Mouse (Mus musculus): ENCODE results near the gene Uqcc2. TPM values are rescaled to one million over a fixed set of nuclear protein-coding genes. Genes with fewer than 3 reads are reported as not detected.

The Uqcc2 gene
- polyA plus RNA-seq, 1 experiment from 2014 or later, result 353 TPM

GRCm38 (mm10) chr17:27125669-27126202 lies 8.0 kb downstream of the Uqcc2 start:
- H3K4me2 ChIP-seq (ENCODE audit: low read length), result no peak overlapping the region
- whole genome bisulfite sequencing, result 82% methylated on average over 11 of the region's 11 CpGs
- H3K27me3 ChIP-seq (ENCODE audit: control insufficient read depth, insufficient read depth, low read length), result no peaks in the 10 kb centered on the region
- peak overlapping the region; percentile 16; the same call in 1 of the 2 replicates for H3K9ac ChIP-seq (replicated peaks; ENCODE audit: low read length)
- no peak overlapping the region for H3K4me3 ChIP-seq (replicated peaks; ENCODE audit: low read depth, low read length)
- H3K27ac ChIP-seq (replicated peaks; ENCODE audit: low read depth, low read length), result peak overlapping the region; percentile 66; the same call in 1 of the 2 replicates
- no peak for DNase-seq
- ATAC-seq (ENCODE audit: low FRiP score, low TSS enrichment), result no peak
- H3K4me1 ChIP-seq (ENCODE audit: control insufficient read depth, insufficient read depth, low read length), result peaks cover 48% of the 10 kb centered on the region
- H3K36me3 ChIP-seq (ENCODE audit: control insufficient read depth, insufficient read depth, low read length), result peaks cover 35% of the 10 kb centered on the region
- H3K9me3 ChIP-seq (ENCODE audit: control insufficient read depth, low read length), result no peaks in the 10 kb centered on the region

- peak; percentile 72 for DNase-seq
- H3K27ac ChIP-seq (replicated peaks; ENCODE audit: low read depth, low read length), result peak overlapping the region; percentile 66; the same call in 1 of the 2 replicates
These were observed 8.5 kb downstream of the Uqcc2 start for GRCm38 (mm10) chr17:27125185-27125584.

GRCm38 (mm10) chr17:27123813-27124375 lies 9.8 kb downstream of the Uqcc2 start:
- WGBS, result 83% methylated on average over 7 of the region's 7 CpGs
- Histone ChIP-seq H3K4me2 (ENCODE audit: low read length) (no peak overlapping the region), H3K27me3 (ENCODE audit: control insufficient read depth, insufficient read depth, low read length) (no peaks in the 10 kb centered on the region), H3K4me1 (ENCODE audit: control insufficient read depth, insufficient read depth, low read length) (peaks cover 38% of the 10 kb centered on the region; the same call in 1 of the 2 replicates), H3K27ac (replicated peaks; ENCODE audit: low read depth, low read length) (no peak overlapping the region), H3K36me3 (ENCODE audit: control insufficient read depth, insufficient read depth, low read length) (peaks cover 35% of the 10 kb centered on the region), H3K4me3 (replicated peaks; ENCODE audit: low read depth, low read length) (no peak overlapping the region), H3K9me3 (ENCODE audit: control insufficient read depth, low read length) (no peaks in the 10 kb centered on the region), H3K9ac (replicated peaks; ENCODE audit: low read length) (no peak overlapping the region)
- DNase-seq, result no peak
- ATAC-seq (ENCODE audit: low FRiP score, low TSS enrichment), result no peak

More at GRCm38 (mm10) chr17:27125185-27125584, 8.5 kb downstream of the Uqcc2 start:
- H3K9me3 ChIP-seq (ENCODE audit: control insufficient read depth, low read length), result no peaks in the 10 kb centered on the region
- H3K4me3 ChIP-seq (replicated peaks; ENCODE audit: low read depth, low read length), result no peak overlapping the region
- no peak overlapping the region for H3K4me2 ChIP-seq (ENCODE audit: low read length)
- H3K36me3 ChIP-seq (ENCODE audit: control insufficient read depth, insufficient read depth, low read length), result peaks cover 35% of the 10 kb centered on the region
- H3K4me1 ChIP-seq (ENCODE audit: control insufficient read depth, insufficient read depth, low read length), result peaks cover 48% of the 10 kb centered on the region
- 26% methylated on average over 12 of the region's 12 CpGs for WGBS
- no peaks in the 10 kb centered on the region for H3K27me3 ChIP-seq (ENCODE audit: control insufficient read depth, insufficient read depth, low read length)
- ATAC-seq (ENCODE audit: low FRiP score, low TSS enrichment), result no peak
- H3K9ac ChIP-seq (replicated peaks; ENCODE audit: low read length), result no peak overlapping the region

- Histone ChIP-seq H3K9me3 (ENCODE audit: control insufficient read depth, low read length) (no peaks in the 10 kb centered on the region), H3K4me2 (ENCODE audit: low read length) (no peak overlapping the region), H3K27ac (replicated peaks; ENCODE audit: low read depth, low read length) (no peak overlapping the region), H3K9ac (replicated peaks; ENCODE audit: low read length) (no peak overlapping the region), H3K4me1 (ENCODE audit: control insufficient read depth, insufficient read depth, low read length) (peaks cover 33% of the 10 kb centered on the region; the same call in 1 of the 2 replicates), H3K4me3 (replicated peaks; ENCODE audit: low read depth, low read length) (no peak overlapping the region), H3K27me3 (ENCODE audit: control insufficient read depth, insufficient read depth, low read length) (no peaks in the 10 kb centered on the region), H3K36me3 (ENCODE audit: control insufficient read depth, insufficient read depth, low read length) (peaks cover 35% of the 10 kb centered on the region)
- DNase-seq, result no peak
- no peak for ATAC-seq (ENCODE audit: low FRiP score, low TSS enrichment)
- 87% methylated on average over 2 of the region's 2 CpGs for WGBS
These were observed 10.6 kb downstream of the Uqcc2 start for GRCm38 (mm10) chr17:27123103-27123502.

- no peak for ATAC-seq (ENCODE audit: low FRiP score, low TSS enrichment)
- WGBS, result 87% methylated on average over 11 of the region's 11 CpGs
- peaks cover 30% of the 10 kb centered on the region; the same call in 1 of the 2 replicates for H3K4me1 ChIP-seq (ENCODE audit: control insufficient read depth, insufficient read depth, low read length)
These were observed 11.0 kb downstream of the Uqcc2 start for GRCm38 (mm10) chr17:27122701-27123100.

GRCm38 (mm10) chr17:27121781-27122180 lies 11.9 kb downstream of the Uqcc2 start:
- H3K27me3 ChIP-seq (ENCODE audit: control insufficient read depth, insufficient read depth, low read length), result no peaks in the 10 kb centered on the region
- ATAC-seq (ENCODE audit: low FRiP score, low TSS enrichment) (no peak), DNase-seq (no peak)
- H3K4me1 ChIP-seq (ENCODE audit: control insufficient read depth, insufficient read depth, low read length), result peaks cover 25% of the 10 kb centered on the region; the same call in 1 of the 2 replicates
- no peak overlapping the region for H3K4me2 ChIP-seq (ENCODE audit: low read length)
- WGBS, result 69% methylated on average over 7 of the region's 7 CpGs
- no peak overlapping the region for H3K4me3 ChIP-seq (replicated peaks; ENCODE audit: low read depth, low read length)
- H3K9me3 ChIP-seq (ENCODE audit: control insufficient read depth, low read length), result no peaks in the 10 kb centered on the region
- no peak overlapping the region for H3K9ac ChIP-seq (replicated peaks; ENCODE audit: low read length)
- H3K27ac ChIP-seq (replicated peaks; ENCODE audit: low read depth, low read length), result no peak overlapping the region
- peaks cover 35% of the 10 kb centered on the region for H3K36me3 ChIP-seq (ENCODE audit: control insufficient read depth, insufficient read depth, low read length)

More at GRCm38 (mm10) chr17:27122701-27123100, 11.0 kb downstream of the Uqcc2 start:
- Histone ChIP-seq H3K4me3 (replicated peaks; ENCODE audit: low read depth, low read length) (no peak overlapping the region), H3K36me3 (ENCODE audit: control insufficient read depth, insufficient read depth, low read length) (peaks cover 35% of the 10 kb centered on the region), H3K9ac (replicated peaks; ENCODE audit: low read length) (no peak overlapping the region), H3K27me3 (ENCODE audit: control insufficient read depth, insufficient read depth, low read length) (no peaks in the 10 kb centered on the region), H3K4me2 (ENCODE audit: low read length) (no peak overlapping the region), H3K27ac (replicated peaks; ENCODE audit: low read depth, low read length) (no peak overlapping the region), H3K9me3 (ENCODE audit: control insufficient read depth, low read length) (no peaks in the 10 kb centered on the region)
- no peak for DNase-seq

GRCm38 (mm10) chr17:27121266-27121665 lies 12.4 kb downstream of the Uqcc2 start:
- no peak overlapping the region for H3K9ac ChIP-seq (replicated peaks; ENCODE audit: low read length)
- 0 out of 2 replicates have a peak overlapping the region, but pooled peaks have one; percentile 33 for H3K27ac ChIP-seq (replicated peaks; ENCODE audit: low read depth, low read length)
- H3K4me3 ChIP-seq (replicated peaks; ENCODE audit: low read depth, low read length), result no peak overlapping the region
- peaks cover 25% of the 10 kb centered on the region; the same call in 1 of the 2 replicates for H3K4me1 ChIP-seq (ENCODE audit: control insufficient read depth, insufficient read depth, low read length)
- WGBS, result 20% methylated on average over 14 of the region's 14 CpGs
- H3K36me3 ChIP-seq (ENCODE audit: control insufficient read depth, insufficient read depth, low read length), result peaks cover 35% of the 10 kb centered on the region
- ATAC-seq (ENCODE audit: low FRiP score, low TSS enrichment) (no peak), DNase-seq (peak; percentile 49)
- no peak overlapping the region; the same call in 1 of the 2 replicates for H3K4me2 ChIP-seq (ENCODE audit: low read length)
- no peaks in the 10 kb centered on the region for H3K9me3 ChIP-seq (ENCODE audit: control insufficient read depth, low read length)
- no peaks in the 10 kb centered on the region for H3K27me3 ChIP-seq (ENCODE audit: control insufficient read depth, insufficient read depth, low read length)

GRCm38 (mm10) chr17:27120561-27121024 lies 13.1 kb downstream of the Uqcc2 start:
- ATAC-seq (ENCODE audit: low FRiP score, low TSS enrichment), result peak; percentile 29; the same call in 1 of the 2 replicates

More at GRCm38 (mm10) chr17:27120561-27121024, 13.1 kb downstream of the Uqcc2 start:
- 0 out of 2 replicates have a peak overlapping the region, but pooled peaks have one; percentile 12 for H3K9ac ChIP-seq (replicated peaks; ENCODE audit: low read length)
- peak; percentile 78 for DNase-seq
- H3K36me3 ChIP-seq (ENCODE audit: control insufficient read depth, insufficient read depth, low read length), result peaks cover 35% of the 10 kb centered on the region
- H3K4me1 ChIP-seq (ENCODE audit: control insufficient read depth, insufficient read depth, low read length), result peaks cover 21% of the 10 kb centered on the region; the same call in 1 of the 2 replicates
- WGBS, result 3% methylated on average over 18 of the region's 18 CpGs
- H3K4me3 ChIP-seq (replicated peaks; ENCODE audit: low read depth, low read length), result no peak overlapping the region
- H3K4me2 ChIP-seq (ENCODE audit: low read length), result peak overlapping the region; percentile 24
- peak overlapping the region; percentile 41; the same call in 1 of the 2 replicates for H3K27ac ChIP-seq (replicated peaks; ENCODE audit: low read depth, low read length)
- no peaks in the 10 kb centered on the region for H3K9me3 ChIP-seq (ENCODE audit: control insufficient read depth, low read length)
- no peaks in the 10 kb centered on the region for H3K27me3 ChIP-seq (ENCODE audit: control insufficient read depth, insufficient read depth, low read length)

Data from midbrain, embryonic 14.5 days (tissue).